In genomic region chr7:121460626-121461025, GRCm38 (mm10) we compare ENCODE assay signal across 18 mouse cellular contexts.
"Had no signal": no experiment of that assay in that cellular context is flagged by ENCODE, and none has a peak within 500 bp of the region (broad histone marks: within the 10 kb centered on the region; RNA-seq: fewer than 3 reads in every experiment).

No protein-coding gene starts in this region.

- H3K9ac ChIP-seq: lung, embryonic 14.5 days; midbrain, embryonic 13.5 days; neural tube, embryonic 13.5 days; neural tube, embryonic 15.5 days had no signal

- H3K27me3 ChIP-seq: midbrain, embryonic 13.5 days; neural tube, embryonic 13.5 days; neural tube, embryonic 15.5 days had no signal

- H3K4me2 ChIP-seq: lung, embryonic 14.5 days; midbrain, embryonic 13.5 days; neural tube, embryonic 13.5 days; neural tube, embryonic 15.5 days had no signal

- H3K4me1 ChIP-seq: midbrain, embryonic 10.5 days; midbrain, embryonic 13.5 days; neural tube, embryonic 13.5 days; neural tube, embryonic 15.5 days had no signal

- DNase-seq: lung, adult 18-20 months; lung, embryonic 14.5 days; lung, postnatal 10 days; lung, postnatal 4 days; retina, postnatal 1 day; right cerebral cortex, adult 18-20 months; right cerebral cortex, postnatal 25 days; right cerebral cortex, postnatal 4 days; spleen, adult 18-20 months; thymus, adult 18-20 months; thymus, postnatal 14 days; thymus, postnatal 36 days had no signal

- ATAC-seq: midbrain, embryonic 13.5 days; midbrain, embryonic 16.5 days had no signal

- H3K4me3 ChIP-seq: midbrain, embryonic 10.5 days; midbrain, embryonic 13.5 days; myocyte; neural tube, embryonic 13.5 days; neural tube, embryonic 15.5 days had no signal

- H3K36me3 ChIP-seq: midbrain, embryonic 10.5 days; midbrain, embryonic 13.5 days; neural tube, embryonic 13.5 days; neural tube, embryonic 15.5 days had no signal

- H3K9me3 ChIP-seq: midbrain, embryonic 10.5 days; midbrain, embryonic 13.5 days; neural tube, embryonic 13.5 days; neural tube, embryonic 15.5 days had no signal

- H3K27ac ChIP-seq: midbrain, embryonic 10.5 days; midbrain, embryonic 13.5 days; neural tube, embryonic 13.5 days; neural tube, embryonic 15.5 days had no signal
